Mouse (Mus musculus) thymus, postnatal 0 days (tissue): ENCODE measurements around the gene Gba. TPM values are rescaled to one million over a fixed set of nuclear protein-coding genes. Genes with fewer than 3 reads are reported as not detected.

Experiments
- DNase-seq: peaks from one replicate; pipeline ENCODE4 v3.0.0-alpha.2; 2015; ENCODE audit warnings: low spot score
- microRNA counts: library from miRNA; unstranded; fragments of <30 nt; microRNA quantifications from one replicate; lab custom pipeline; 2015
- microRNA-seq: library from miRNA; unstranded; fragments of <30 nt; microRNA quantifications from one replicate; pipeline ENCODE4, GENCODE M21; 2016; ENCODE audit warnings: borderline number of aligned reads
- polyA plus RNA-seq: library from polyadenylated mRNA; unstranded; fragments of >200 nt; fragmentation: Nextera tagmentation; extraction: Ambion mirVana; gene quantifications from 2 replicates; pipeline ENCODE4 v1.2.1, GENCODE M21; 2015

The Gba gene
- polyA plus RNA-seq, 1 experiment from 2014 or later: 51.8 TPM

GRCm38 (mm10) chr3:89238494-89238893, 35.8 kb downstream of the Gba start:
- no peak for DNase-seq

GRCm38 (mm10) chr3:89242331-89242895, 39.7 kb downstream of the Gba start:
- DNase-seq: peak; percentile 26

GRCm38 (mm10) chr3:89243609-89244008, 40.9 kb downstream of the Gba start:
- DNase-seq: peak; percentile 83

- no peak for DNase-seq
Observed at GRCm38 (mm10) chr3:89244158-89244981, 41.6 kb downstream of the Gba start.

- DNase-seq: peak; percentile 71
Observed at GRCm38 (mm10) chr3:89244982-89245687, 42.4 kb downstream of the Gba start.

- peak; percentile 53 for DNase-seq
Observed at GRCm38 (mm10) chr3:89245688-89246171, 43.0 kb downstream of the Gba start, which contains the start of gene Krtcap2. TSS of gene Krtcap2 (plus strand) at chr3:89245966.

GRCm38 (mm10) chr3:89246261-89247100, 43.8 kb downstream of the Gba start, which contains the start of gene Trim46:
TSS of gene Trim46 (minus strand) at chr3:89246309.
- peak; percentile 89 for DNase-seq

- DNase-seq: no peak
Observed at GRCm38 (mm10) chr3:89247466-89247865, 44.7 kb downstream of the Gba start.

GRCm38 (mm10) chr3:89250435-89251040, 47.8 kb downstream of the Gba start:
- peak; percentile 42 for DNase-seq

- DNase-seq: peak; percentile 73
Observed at GRCm38 (mm10) chr3:89251365-89251895, 48.7 kb downstream of the Gba start.

- no peak for DNase-seq
Observed at GRCm38 (mm10) chr3:89254994-89255393, 52.3 kb downstream of the Gba start.

- no peak for DNase-seq
Observed at GRCm38 (mm10) chr3:89256177-89256576, 53.4 kb downstream of the Gba start.

MicroRNAs within 50 kb of the gene (microRNA counts, 519-probe panel; counts per million panel counts)
- microRNA mmu-miR-92b (lab: Ali Mortazavi, UCI): 473 counts per million, percentile 71 among the panel's probes with 10 or more counts

Small RNA genes within 50 kb of the gene (microRNA-seq; reads per million reads assigned to microRNA genes)
- gene Mir92b: 40.0 reads per million, percentile 36 among the genes with 10 or more reads in this experiment

Other genes starting within 250 kb of the Gba start
- gene Rusc1, start 109.6 kb upstream of the Gba start, polyA plus RNA-seq: 12.1 and 13.4 TPM in 2 replicates
- gene Gm43738, start 101.8 kb upstream of the Gba start, polyA plus RNA-seq: not detected in 2 replicates
- 180 and 193 TPM in 2 replicates for gene Fdps, start 101.0 kb upstream of the Gba start, polyA plus RNA-seq
- not detected in 2 replicates for gene Pklr, start 66.8 kb upstream of the Gba start, polyA plus RNA-seq
- gene Hcn3, start 42.7 kb upstream of the Gba start, polyA plus RNA-seq: 1.4 and 1.9 TPM in 2 replicates
- 18.1 and 22.3 TPM in 2 replicates for gene Clk2, start 38.1 kb upstream of the Gba start, polyA plus RNA-seq
- gene Scamp3, start 25.5 kb upstream of the Gba start, polyA plus RNA-seq: 130 and 131 TPM in 2 replicates
- 71.2 and 80.1 TPM in 2 replicates for gene Fam189b, start 19.8 kb upstream of the Gba start, polyA plus RNA-seq
- 4.9 and 6.2 TPM in 2 replicates for gene Thbs3, start 12.3 kb downstream of the Gba start, polyA plus RNA-seq
- gene Mtx1, start 24.2 kb downstream of the Gba start, polyA plus RNA-seq: 206 and 223 TPM in 2 replicates
- 1.4 and 2.4 TPM in 2 replicates for gene Muc1, start 26.1 kb downstream of the Gba start, polyA plus RNA-seq
- gene Krtcap2, start 43.0 kb downstream of the Gba start, polyA plus RNA-seq: 304 and 318 TPM in 2 replicates
- 0.98 and 1.6 TPM in 2 replicates for gene Trim46, start 43.4 kb downstream of the Gba start, polyA plus RNA-seq
- 163 and 167 TPM in 2 replicates for gene Dpm3, start 56.4 kb downstream of the Gba start, polyA plus RNA-seq
- 84.7 and 87.2 TPM in 2 replicates for gene Slc50a1, start 67.6 kb downstream of the Gba start, polyA plus RNA-seq
- gene Efna1, start 78.2 kb downstream of the Gba start, polyA plus RNA-seq: 12.4 and 13.2 TPM in 2 replicates
- gene Efna3, start 120.0 kb downstream of the Gba start, polyA plus RNA-seq: 0.82 and 1.0 TPM in 2 replicates
- 5.3 and 6.0 TPM in 2 replicates for gene Efna4, start 135.1 kb downstream of the Gba start, polyA plus RNA-seq
- gene Adam15, start 147.1 kb downstream of the Gba start, polyA plus RNA-seq: 17.4 and 18.1 TPM in 2 replicates
- not detected in 2 replicates for gene Dcst2, start 159.0 kb downstream of the Gba start, polyA plus RNA-seq
- gene Dcst1, start 162.3 kb downstream of the Gba start, polyA plus RNA-seq: 0.10 and 0.14 TPM in 2 replicates
- 4.1 and 4.6 TPM in 2 replicates for gene Zbtb7b, start 191.8 kb downstream of the Gba start, polyA plus RNA-seq
- gene Lenep, start 199.9 kb downstream of the Gba start, polyA plus RNA-seq: not detected in 2 replicates
- gene Flad1, start 208.9 kb downstream of the Gba start, polyA plus RNA-seq: 29.5 and 32.6 TPM in 2 replicates
- gene Cks1b, start 215.5 kb downstream of the Gba start, polyA plus RNA-seq: 466 and 485 TPM in 2 replicates
- 37.2 and 44.7 TPM in 2 replicates for gene Shc1, start 215.5 kb downstream of the Gba start, polyA plus RNA-seq
- gene Pygo2, start 227.3 kb downstream of the Gba start, polyA plus RNA-seq: 21.3 and 22.3 TPM in 2 replicates
- gene Pbxip1, start 233.8 kb downstream of the Gba start, polyA plus RNA-seq: 23.1 and 27.3 TPM in 2 replicates